Mouse (Mus musculus) heart, postnatal 0 days (tissue): ENCODE data around the gene Trak1. TPM values are rescaled to one million over a fixed set of nuclear protein-coding genes. Genes with fewer than 3 reads are reported as not detected.

Source experiments
- ATAC-seq: fragments of 200-750 bp; cut with Nextera tagmentation; 2 replicates; pipeline ENCODE4 v1.8.0; 2017; ENCODE audit warnings: low read depth, moderate number of reproducible peaks, moderate library complexity; ENCODE audit not compliant: insufficient read depth
- DNase-seq: peaks from one replicate; pipeline ENCODE4 v3.0.0-alpha.2; 2016; ENCODE audit warnings: low spot score
- H3K27ac ChIP-seq: fragments of 300-500 bp; sonication (generic); 2 replicates; pipeline ENCODE4 v1.5.1; 2014; ENCODE audit warnings: low read depth, mild to moderate bottlenecking
- H3K27me3 ChIP-seq: fragments of 300-500 bp; sonication (generic); 2 replicates; pipeline ENCODE4 v1.6.1; 2014; ENCODE audit warnings: low read length, mixed read lengths; ENCODE audit not compliant: control insufficient read depth, insufficient read depth
- H3K36me3 ChIP-seq: fragments of 300-500 bp; sonication (generic); replicated peaks from 2 replicates; pipeline ENCODE4 v1.6.1; 2014; ENCODE audit warnings: low read length, mixed read lengths; ENCODE audit not compliant: control insufficient read depth, insufficient read depth
- H3K4me1 ChIP-seq: fragments of 300-500 bp; sonication (generic); 2 replicates; pipeline ENCODE4 v1.6.1; 2014; ENCODE audit warnings: antibody characterized with exemption; ENCODE audit not compliant: control insufficient read depth, insufficient read depth
- H3K4me2 ChIP-seq: fragments of 300-500 bp; sonication (generic); 2 replicates; pipeline ENCODE4 v1.6.1; 2014; ENCODE audit warnings: low read depth, mild to moderate bottlenecking, low read length, moderate library complexity
- H3K4me3 ChIP-seq: fragments of 300-500 bp; sonication (generic); 2 replicates; pipeline ENCODE4 v1.5.1; 2014; ENCODE audit warnings: low read depth, low read length
- H3K9ac ChIP-seq: fragments of 300-500 bp; sonication (generic); replicated peaks from 2 replicates; pipeline ENCODE4 v1.6.1; 2014; ENCODE audit warnings: low read depth, low read length, mixed read lengths
- H3K9me3 ChIP-seq: fragments of 300-500 bp; sonication (generic); replicated peaks from 2 replicates; pipeline ENCODE4 v1.6.1; 2016; ENCODE audit warnings: low read length; ENCODE audit not compliant: control insufficient read depth
- CTCF ChIP-seq: IDR thresholded peaks from 2 replicates; pipeline ENCODE4 v1.5.1; 2016; ENCODE audit warnings: antibody characterized with exemption, control low read depth, low read depth
- EP300 ChIP-seq: IDR thresholded peaks from 2 replicates; pipeline ENCODE4 v1.6.1; 2016; ENCODE audit warnings: antibody characterized with exemption, low read depth
- WGBS: fragments of 180-500 bp; shearing (Covaris S2); extraction: QIAGEN DNeasy Blood & Tissue Kit; methylation state at CpG from one replicate; pipeline ENCODE4 v1.1.7; 2014; 5-methylcytosine and 5-hydroxymethylcytosine counted together
- polyA plus RNA-seq: library from polyadenylated mRNA; unstranded; fragments of >200 nt; fragmentation: Nextera tagmentation; extraction: Ambion mirVana; gene quantifications from 2 replicates; pipeline ENCODE4 v1.2.1, GENCODE M21; 2015
- total RNA-seq: library from RNA; depleted of rRNA; stranded (reverse); fragments of >200 nt; gene quantifications from 2 replicates; pipeline ENCODE4 v1.2.3, GENCODE M21; 2014; ENCODE audit warnings: low replicate concordance

Trak1 gene
- total and polyA plus RNA-seq, 2 experiments from 2014 or later = 59.3 to 113 TPM

GRCm38 (mm10) chr9:121381678-121382297 is 84.5 kb downstream of the Trak1 start:
- peaks cover 7% of the 10 kb centered on the region; the same call in 1 of the 2 replicates for H3K4me1 ChIP-seq
- 30% methylated on average over 17 of the region's 17 CpGs for WGBS
- H3K9me3 ChIP-seq = no peaks in the 10 kb centered on the region
- no peak overlapping the region for H3K4me3 ChIP-seq
- no peak overlapping the region for H3K9ac ChIP-seq
- peaks cover 8% of the 10 kb centered on the region for H3K36me3 ChIP-seq
- no peak for DNase-seq
- no peak overlapping the region for H3K4me2 ChIP-seq
- H3K27ac ChIP-seq = no peak overlapping the region
- H3K27me3 ChIP-seq = no peaks in the 10 kb centered on the region
- TF ChIP-seq EP300 (no peak), CTCF (no peak)
- ATAC-seq = 0 out of 2 replicates have a peak, but pooled peaks have one; percentile 14

GRCm38 (mm10) chr9:121382568-121382967 is 85.3 kb downstream of the Trak1 start:
- WGBS = 86% methylated on average over 14 of the region's 14 CpGs

GRCm38 (mm10) chr9:121383180-121383586 is 85.9 kb downstream of the Trak1 start:
- Histone ChIP-seq H3K36me3 (no peaks in the 10 kb centered on the region; the same call in 1 of the 2 replicates), H3K4me3 (no peak overlapping the region), H3K4me2 (no peak overlapping the region), H3K9ac (no peak overlapping the region), H3K27ac (no peak overlapping the region), H3K27me3 (no peaks in the 10 kb centered on the region), H3K9me3 (no peaks in the 10 kb centered on the region), H3K4me1 (peaks cover 15% of the 10 kb centered on the region)
- TF ChIP-seq CTCF = no peak
- no peak for ATAC-seq
- WGBS = 83% methylated on average over 9 of the region's 9 CpGs
- DNase-seq = no peak

More at GRCm38 (mm10) chr9:121382568-121382967, 85.3 kb downstream of the Trak1 start:
- no peak for ATAC-seq
- no peak overlapping the region for H3K4me2 ChIP-seq
- H3K9ac ChIP-seq = no peak overlapping the region
- no peak for DNase-seq
- TF ChIP-seq CTCF (no peak), EP300 (no peak)
- H3K27ac ChIP-seq = no peak overlapping the region
- peaks cover 5% of the 10 kb centered on the region for H3K36me3 ChIP-seq
- peaks cover 9% of the 10 kb centered on the region for H3K4me1 ChIP-seq
- no peak overlapping the region for H3K4me3 ChIP-seq
- no peaks in the 10 kb centered on the region for H3K27me3 ChIP-seq
- H3K9me3 ChIP-seq = no peaks in the 10 kb centered on the region

GRCm38 (mm10) chr9:121384620-121385019 is 87.3 kb downstream of the Trak1 start:
- Histone ChIP-seq H3K4me3 (no peak overlapping the region), H3K9me3 (no peaks in the 10 kb centered on the region), H3K9ac (no peak overlapping the region), H3K4me1 (peaks cover 19% of the 10 kb centered on the region), H3K27me3 (no peaks in the 10 kb centered on the region), H3K27ac (no peak overlapping the region), H3K4me2 (no peak overlapping the region), H3K36me3 (peaks cover 1% of the 10 kb centered on the region)
- 71% methylated on average over 7 of the region's 7 CpGs for WGBS
- DNase-seq = no peak
- no peak for TF ChIP-seq CTCF
- TF ChIP-seq EP300 = no peak
- ATAC-seq = no peak

GRCm38 (mm10) chr9:121385091-121385748 is 87.9 kb downstream of the Trak1 start:
- Histone ChIP-seq H3K4me1 (peaks cover 19% of the 10 kb centered on the region), H3K27me3 (no peaks in the 10 kb centered on the region), H3K9ac (no peak overlapping the region), H3K27ac (no peak overlapping the region), H3K4me2 (no peak overlapping the region), H3K36me3 (peaks cover 6% of the 10 kb centered on the region), H3K9me3 (no peaks in the 10 kb centered on the region), H3K4me3 (no peak overlapping the region)
- ATAC-seq (no peak), DNase-seq (peak; percentile 72)
- 38% methylated on average over 16 of the region's 16 CpGs for WGBS
- peak; percentile 88 for TF ChIP-seq CTCF
- TF ChIP-seq EP300 = no peak
